Mouse (Mus musculus): ENCODE results near the gene Gm45062.

DNA sequence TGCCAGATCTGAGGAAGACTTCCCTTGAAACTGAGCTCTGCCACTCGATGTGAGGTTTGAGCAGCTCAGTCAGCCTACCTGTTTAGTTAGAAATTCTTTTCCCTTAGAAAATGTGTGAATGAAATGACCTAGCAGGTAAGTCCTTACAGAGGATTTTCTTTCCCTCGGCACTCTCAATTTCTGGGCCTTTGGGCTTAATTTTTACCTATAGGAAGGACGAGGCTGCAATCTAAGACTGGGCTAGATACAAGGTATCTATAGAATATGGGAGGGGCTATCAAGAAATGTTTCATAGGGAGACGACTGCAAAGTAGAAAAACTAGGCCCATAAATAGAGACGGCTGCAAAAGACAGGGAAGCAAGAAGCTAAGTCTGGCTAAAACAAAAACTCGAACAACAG lies 934 bp upstream of the Gm45062 start:
- TF ChIP-seq CTCF (IDR thresholded peaks at IDR 0.05) (no peak), EP300 (IDR thresholded peaks at IDR 0.05) (no peak)
